Mouse (Mus musculus) bone marrow, adult 2 months (tissue): ENCODE data around the gene Pde10a.

Experiments used
- CTCF ChIP-seq: fragments of 200-500 bp; IDR thresholded peaks from 2 replicates; pipeline ENCODE4 v1.5.1; 2011; ENCODE audit warnings: low read length, control low read depth; ENCODE audit not compliant: control insufficient read depth, insufficient read depth
- POLR2A ChIP-seq: fragments of 200-500 bp; IDR thresholded peaks from 2 replicates; pipeline ENCODE4 v1.6.1; 2011; ENCODE audit warnings: low read depth, mild to moderate bottlenecking, control low read depth, low read length, borderline replicate concordance; ENCODE audit not compliant: control insufficient read depth

DNA sequence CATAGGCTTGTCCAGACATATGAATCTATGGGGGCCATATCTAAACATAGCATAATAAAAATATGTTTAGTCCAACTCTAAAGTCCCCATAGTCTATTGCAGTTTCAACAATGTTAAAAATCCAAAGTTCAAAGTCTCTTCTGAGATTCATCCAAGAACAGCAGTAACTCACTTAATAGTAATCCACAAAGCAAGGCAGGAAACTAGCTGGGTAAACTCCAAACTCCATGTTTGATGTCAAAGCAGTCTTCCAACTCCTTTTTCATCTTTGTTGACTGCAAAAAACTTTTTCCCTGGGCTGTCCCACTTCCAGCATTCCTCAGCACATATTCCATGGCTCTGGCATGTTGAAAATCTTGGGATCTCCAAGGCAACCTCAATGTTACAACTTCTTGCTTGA is 182.8 kb downstream of the Pde10a start:
- TF ChIP-seq POLR2A = no peak
- TF ChIP-seq CTCF = no peak
